Mouse (Mus musculus): Measurements from ENCODE around the gene Tex30. TPM values are rescaled to one million over a fixed set of nuclear protein-coding genes. Genes with fewer than 3 reads are reported as not detected.
A peak's percentile ranks its signal among the peaks of the same experiment; 100 is the strongest.

Tex30 gene
- total and polyA plus RNA-seq, 2 experiments from 2014 or later, result 8.4 to 37.2 TPM

DNA sequence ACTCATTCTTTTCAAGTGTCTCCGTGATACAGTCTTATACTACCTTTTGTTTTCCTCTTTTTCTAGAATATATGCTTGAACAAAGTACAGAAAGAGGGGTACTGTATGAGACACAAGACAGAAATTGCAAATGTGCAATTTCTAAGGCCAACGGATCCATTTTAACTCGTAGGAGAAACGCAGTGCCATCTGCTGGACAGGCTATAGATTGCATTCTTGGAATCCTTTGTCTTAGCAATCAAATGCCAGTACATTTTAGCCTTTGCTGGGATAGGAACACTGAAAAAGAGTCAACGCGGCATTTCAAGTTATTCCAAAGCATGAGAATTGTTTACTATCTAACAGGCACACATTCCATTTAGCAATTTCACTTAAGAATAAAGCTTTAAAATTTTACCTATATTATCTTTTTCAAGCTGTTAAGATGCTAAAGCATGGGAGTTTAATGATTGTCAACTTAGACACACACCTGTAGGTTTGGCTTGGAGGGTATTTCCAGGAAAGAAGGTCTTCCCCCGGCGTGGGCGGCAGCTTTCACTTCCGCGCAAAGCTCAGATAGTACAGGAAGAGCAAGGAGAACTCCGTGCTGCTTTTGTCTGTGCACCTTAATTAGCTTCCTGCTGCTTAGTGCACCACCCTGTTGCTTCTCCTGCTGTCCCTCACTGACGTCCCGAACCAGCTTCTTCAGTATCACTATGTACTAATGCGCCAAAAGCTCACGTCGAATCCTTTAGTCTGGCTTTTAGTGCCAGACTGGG lies 60.3 kb downstream of the Tex30 start:
- no peaks in the 10 kb centered on the region for H3K36me3 ChIP-seq (ENCODE audit: insufficient read depth, low read length)
- peak overlapping the region; percentile 52 for H3K27ac ChIP-seq (ENCODE audit: low read depth, low read length)
- peak; percentile 87 for ATAC-seq (ENCODE audit: low FRiP score)
- DNase-seq (ENCODE audit: low spot score), result peak; percentile 89
- no peaks in the 10 kb centered on the region for H3K4me1 ChIP-seq (ENCODE audit: insufficient read depth, low read length)
- H3K9me3 ChIP-seq (ENCODE audit: low read length), result no peaks in the 10 kb centered on the region
- 1% methylated on average over 17 of the region's 17 CpGs for WGBS
- no peaks in the 10 kb centered on the region for H3K27me3 ChIP-seq (ENCODE audit: insufficient read depth, low read length)
- TF ChIP-seq CTCF (IDR thresholded peaks at IDR 0.05), result peak; percentile 94
- peak overlapping the region; percentile 68 for H3K4me2 ChIP-seq (ENCODE audit: low read depth, low read length, poor library complexity, severe bottlenecking)
- peak overlapping the region; percentile 42 for H3K4me3 ChIP-seq (ENCODE audit: low read depth, low read length)
- H3K9ac ChIP-seq (replicated peaks; ENCODE audit: low read length, poor library complexity, severe bottlenecking), result peak overlapping the region; percentile 50

Other genes starting within 250 kb of the Tex30 start
- gene Tpp2, start 168.8 kb downstream of the Tex30 start, total RNA-seq (2014; rRNA removed), result 33.2 and 38.7 TPM in 2 replicates
- 43.4 and 46.7 TPM in 2 replicates for gene Tpp2, start 168.8 kb downstream of the Tex30 start, polyA plus RNA-seq (2015; fragmentation: Nextera tagmentation; extraction: Ambion mirVana)
- gene Mettl21c, start 82.4 kb downstream of the Tex30 start, total RNA-seq (2014; rRNA removed), result 0.88 and 2.7 TPM in 2 replicates
- gene Mettl21c, start 82.4 kb downstream of the Tex30 start, polyA plus RNA-seq (2015; fragmentation: Nextera tagmentation; extraction: Ambion mirVana), result 2.9 and 3.4 TPM in 2 replicates
- 0.05 and 0.09 TPM in 2 replicates for gene Gm8251, start 40.5 kb downstream of the Tex30 start, total RNA-seq (2014; rRNA removed)
- not detected in 2 replicates for gene Gm8251, start 40.5 kb downstream of the Tex30 start, polyA plus RNA-seq (2015; fragmentation: Nextera tagmentation; extraction: Ambion mirVana)
- gene Kdelc1, start 16.4 kb upstream of the Tex30 start, total RNA-seq (2014; rRNA removed), result 9.9 and 15.2 TPM in 2 replicates
- gene Kdelc1, start 16.4 kb upstream of the Tex30 start, polyA plus RNA-seq (2015; fragmentation: Nextera tagmentation; extraction: Ambion mirVana), result 15.5 and 16.7 TPM in 2 replicates
- 43.9 and 49.8 TPM in 2 replicates for gene Bivm, start 16.5 kb upstream of the Tex30 start, total RNA-seq (2014; rRNA removed)
- gene Bivm, start 16.5 kb upstream of the Tex30 start, polyA plus RNA-seq (2015; fragmentation: Nextera tagmentation; extraction: Ambion mirVana), result 22.2 and 23.1 TPM in 2 replicates
- 14.9 and 24.3 TPM in 2 replicates for gene Ercc5, start 45.3 kb upstream of the Tex30 start, total RNA-seq (2014; rRNA removed)
- 18.8 and 23.6 TPM in 2 replicates for gene Ercc5, start 45.3 kb upstream of the Tex30 start, polyA plus RNA-seq (2015; fragmentation: Nextera tagmentation; extraction: Ambion mirVana)
- gene Mettl21e, start 116.5 kb upstream of the Tex30 start, total RNA-seq (2014; rRNA removed), result not detected in 2 replicates
- not detected in 2 replicates for gene Mettl21e, start 116.5 kb upstream of the Tex30 start, polyA plus RNA-seq (2015; fragmentation: Nextera tagmentation; extraction: Ambion mirVana)

All from midbrain, postnatal 0 days (tissue).